Mouse (Mus musculus) gastrocnemius, postnatal 10 days (tissue): ENCODE results near the gene Htra2. TPM values are rescaled to one million over a fixed set of nuclear protein-coding genes. Genes with fewer than 3 reads are reported as not detected.

Experiments used
- DNase-seq: peaks from one replicate; pipeline ENCODE4 v3.0.0; 2021; ENCODE audit warnings: mixed read lengths
- total RNA-seq, 2 experiments: library from RNA; stranded (reverse); gene quantifications; 2 replicates each; pipeline ENCODE4 v1.2.3; 2021

Gene Htra2
- total RNA-seq, 2 experiments from 2014 or later = 23.8 to 28.4 TPM

GRCm38 (mm10) chr6:83033249-83034185, 21.6 kb downstream of the Htra2 start, which contains the start of the genes Dok1 and Loxl3:
Gene Dok1, minus strand, starts transcription at chr6:83033471.
Gene Loxl3, plus strand, starts transcription at chr6:83034173.
- DNase-seq = peak; percentile 70

GRCm38 (mm10) chr6:83032769-83033191, 22.3 kb downstream of the Htra2 start:
- peak; percentile 35 for DNase-seq

- DNase-seq = no peak
Measured at GRCm38 (mm10) chr6:83031921-83032590, 23.0 kb downstream of the Htra2 start.

GRCm38 (mm10) chr6:83031111-83031510, 24.0 kb downstream of the Htra2 start:
- no peak for DNase-seq

- DNase-seq = no peak
Measured at GRCm38 (mm10) chr6:83029777-83030176, 25.3 kb downstream of the Htra2 start.

GRCm38 (mm10) chr6:83027706-83028105, 27.4 kb downstream of the Htra2 start:
- no peak for DNase-seq

GRCm38 (mm10) chr6:83027293-83027692, 27.8 kb downstream of the Htra2 start:
- DNase-seq = no peak

GRCm38 (mm10) chr6:83025221-83025620, 29.9 kb downstream of the Htra2 start:
- no peak for DNase-seq

- no peak for DNase-seq
Measured at GRCm38 (mm10) chr6:83024421-83024820, 30.7 kb downstream of the Htra2 start.

GRCm38 (mm10) chr6:83023786-83024185, 31.3 kb downstream of the Htra2 start:
- DNase-seq = no peak

- no peak for DNase-seq
Measured at GRCm38 (mm10) chr6:83023008-83023407, 32.1 kb downstream of the Htra2 start.

GRCm38 (mm10) chr6:83020836-83021593, 34.1 kb downstream of the Htra2 start:
- no peak for DNase-seq

GRCm38 (mm10) chr6:83020121-83020520, 35.0 kb downstream of the Htra2 start:
- DNase-seq = no peak

GRCm38 (mm10) chr6:83019044-83019443, 36.0 kb downstream of the Htra2 start:
- no peak for DNase-seq

- peak; percentile 40 for DNase-seq
Measured at GRCm38 (mm10) chr6:83017190-83017589, 37.9 kb downstream of the Htra2 start.

GRCm38 (mm10) chr6:83015749-83016148, 39.3 kb downstream of the Htra2 start:
- no peak for DNase-seq

- no peak for DNase-seq
Measured at GRCm38 (mm10) chr6:83014482-83015466, 40.3 kb downstream of the Htra2 start.

- DNase-seq = no peak
Measured at GRCm38 (mm10) chr6:83013444-83013843, 41.6 kb downstream of the Htra2 start.

GRCm38 (mm10) chr6:83011756-83012155, 43.3 kb downstream of the Htra2 start:
- DNase-seq = no peak

- no peak for DNase-seq
Measured at GRCm38 (mm10) chr6:83011255-83011654, 43.8 kb downstream of the Htra2 start.

- no peak for DNase-seq
Measured at GRCm38 (mm10) chr6:83010010-83010409, 45.1 kb downstream of the Htra2 start.
